Mouse (Mus musculus) kidney, adult 2 months (tissue): ENCODE results near the gene Hsd11b1. TPM values are rescaled to one million over a fixed set of nuclear protein-coding genes. Genes with fewer than 3 reads are reported as not detected.

Source experiments
- DNase-seq: peaks from one replicate; pipeline ENCODE4 v3.0.0; 2021
- H3K27ac ChIP-seq: fragments of 200-500 bp; 2 replicates; pipeline ENCODE4 v1.5.1; 2012; ENCODE audit warnings: low read depth, low read length, control low read depth, inconsistent platforms; ENCODE audit not compliant: insufficient read depth
- H3K27me3 ChIP-seq: fragments of 200-500 bp; replicated peaks from 2 replicates; pipeline ENCODE4 v1.6.1; 2012; ENCODE audit warnings: mild to moderate bottlenecking, moderate library complexity, low read length, inconsistent platforms; ENCODE audit not compliant: control insufficient read depth, insufficient read depth
- H3K36me3 ChIP-seq: fragments of 200-500 bp; 2 replicates; pipeline ENCODE4 v1.6.1; 2012; ENCODE audit warnings: mild to moderate bottlenecking, moderate library complexity, low read length, inconsistent platforms; ENCODE audit not compliant: control insufficient read depth, insufficient read depth
- H3K4me1 ChIP-seq: fragments of 200-500 bp; 2 replicates; pipeline ENCODE4 v1.6.1; 2011; ENCODE audit warnings: low read length; ENCODE audit not compliant: control insufficient read depth, insufficient read depth
- H3K4me3 ChIP-seq: fragments of 200-500 bp; 2 replicates; pipeline ENCODE4 v1.5.1; 2011; ENCODE audit warnings: mild to moderate bottlenecking, low read depth, low read length, control low read depth; ENCODE audit not compliant: insufficient read depth
- CTCF ChIP-seq: fragments of 200-500 bp; conservative IDR thresholded peaks from 2 replicates; pipeline ENCODE4 v1.5.1; 2011; ENCODE audit warnings: low read depth, mild to moderate bottlenecking, control low read depth, low read length, moderate library complexity, mixed read lengths; ENCODE audit not compliant: insufficient read depth, insufficient read length
- POLR2A ChIP-seq: fragments of 200-500 bp; IDR thresholded peaks from one replicate; pipeline ENCODE4 v1.6.1; 2011; ENCODE audit warnings: low read depth, low read length, control low read depth
- WGBS: fragments of 180-500 bp; shearing (Covaris S2); methylation state at CpG from one replicate; pipeline ENCODE4 v1.1.7; 2018; 5-methylcytosine and 5-hydroxymethylcytosine counted together
- polyA plus RNA-seq: library from polyadenylated mRNA; depleted of rRNA; stranded (reverse); fragments of >200 nt; gene quantifications from 2 replicates; pipeline ENCODE4 v1.2.3, GENCODE M21; 2012

Hsd11b1 gene
- polyA plus RNA-seq, 1 experiment, result 136 TPM

DNA sequence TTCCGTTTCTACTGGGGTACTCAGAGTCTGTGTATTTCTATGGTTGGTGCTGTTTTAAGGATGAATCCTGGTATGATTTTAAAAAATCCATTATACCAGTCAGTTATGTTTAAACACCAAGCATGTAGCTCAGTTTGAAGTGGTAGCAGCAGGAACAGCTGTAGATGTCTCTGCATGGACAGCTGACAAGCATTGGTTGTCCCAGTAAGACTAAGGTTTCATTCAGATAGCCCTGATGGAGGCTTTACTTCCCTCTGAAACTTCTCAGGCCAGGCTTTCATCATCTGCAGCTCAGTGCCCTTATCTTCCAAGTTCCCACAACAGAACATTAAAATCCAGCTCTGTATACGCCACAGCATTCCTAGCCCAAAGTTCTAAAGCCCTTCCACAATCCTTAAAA, 31.1 kb downstream of the Hsd11b1 start:
- no peak for TF ChIP-seq POLR2A
- TF ChIP-seq CTCF, result no peak
- WGBS, result 95% methylated on average over 2 of the region's 2 CpGs
- Histone ChIP-seq H3K36me3 (no peaks in the 10 kb centered on the region), H3K27ac (peak overlapping the region; percentile 3), H3K4me3 (no peak overlapping the region), H3K4me1 (peaks cover 29% of the 10 kb centered on the region), H3K27me3 (no peaks in the 10 kb centered on the region)
- no peak for DNase-seq

DNA sequence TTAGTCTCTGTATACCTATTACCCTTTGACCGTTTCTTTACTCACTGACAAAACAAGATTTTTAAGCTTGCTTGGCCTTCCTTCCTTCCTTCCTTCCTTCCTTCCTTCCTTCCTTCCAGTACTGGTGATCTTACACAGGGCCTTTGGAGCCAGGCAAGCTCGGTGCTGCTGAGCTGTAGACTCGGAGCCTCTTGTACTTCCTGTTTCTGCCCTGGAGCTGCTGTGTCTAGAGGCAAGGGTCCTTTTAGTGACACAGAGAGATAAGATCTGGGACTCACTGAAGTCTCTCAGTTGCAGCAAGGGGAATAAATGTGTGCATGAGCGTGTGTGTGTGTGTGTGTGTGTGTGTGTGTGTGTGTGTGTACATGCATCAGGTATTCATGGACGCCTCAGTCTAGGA, 32.9 kb downstream of the Hsd11b1 start:
- peak overlapping the region; percentile 100 for H3K27ac ChIP-seq

DNA sequence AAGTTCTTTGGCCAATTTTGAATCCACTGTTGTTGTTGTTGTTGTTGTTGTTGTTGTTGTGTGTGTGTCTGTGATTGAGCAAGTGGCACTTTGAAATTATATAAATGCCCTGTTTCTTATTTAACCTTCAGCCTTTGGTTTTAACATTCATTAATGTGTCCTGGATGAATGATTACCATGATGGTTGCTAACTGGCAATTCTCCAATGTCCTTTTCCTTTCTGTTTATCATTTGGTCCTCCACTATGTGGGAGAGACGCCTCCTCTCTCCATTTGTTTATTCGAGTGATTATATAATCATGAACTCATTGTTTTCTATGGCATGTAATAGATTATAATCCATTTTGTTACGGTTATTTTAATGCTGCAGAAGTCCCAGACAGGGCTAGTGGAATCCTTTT, 33.3 kb downstream of the Hsd11b1 start:
- Histone ChIP-seq H3K4me3 (no peak overlapping the region), H3K4me1 (peaks cover 40% of the 10 kb centered on the region), H3K27ac (peak overlapping the region; percentile 100), H3K27me3 (no peaks in the 10 kb centered on the region), H3K36me3 (no peaks in the 10 kb centered on the region)
- TF ChIP-seq CTCF (no peak), POLR2A (no peak)
- 14% methylated on average over 3 of the region's 3 CpGs for WGBS
- DNase-seq, result peak; percentile 92

More for the DNA sequence above, 32.9 kb downstream of the Hsd11b1 start:
- TF ChIP-seq POLR2A (no peak), CTCF (no peak)
- no peak overlapping the region for H3K4me3 ChIP-seq
- H3K36me3 ChIP-seq, result no peaks in the 10 kb centered on the region
- no peaks in the 10 kb centered on the region for H3K27me3 ChIP-seq
- whole genome bisulfite sequencing, result 36% methylated on average over 5 of the region's 5 CpGs
- H3K4me1 ChIP-seq, result peaks cover 43% of the 10 kb centered on the region
- DNase-seq, result no peak

DNA sequence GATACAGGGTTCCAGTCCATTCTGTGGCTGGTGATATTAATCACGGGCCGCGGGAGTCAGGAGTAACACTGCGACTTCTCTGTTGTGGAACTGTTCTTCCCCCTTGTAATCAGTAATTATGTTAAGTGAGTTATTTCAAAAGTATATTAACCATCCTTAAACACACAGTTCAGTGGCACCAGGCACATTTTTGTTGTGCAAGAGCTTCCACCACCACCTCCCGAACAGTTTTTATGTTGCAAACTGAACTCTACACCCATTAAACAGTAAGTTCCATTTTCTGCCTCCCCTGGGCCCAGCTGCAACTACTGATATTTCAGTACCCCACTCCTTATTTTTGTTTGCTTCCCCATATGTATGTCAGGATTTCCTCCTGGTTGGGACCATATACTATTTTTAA, 34.3 kb downstream of the Hsd11b1 start:
- peak; percentile 52 for DNase-seq
- TF ChIP-seq POLR2A (no peak), CTCF (no peak)
- H3K4me3 ChIP-seq, result no peak overlapping the region
- H3K36me3 ChIP-seq, result no peaks in the 10 kb centered on the region
- H3K4me1 ChIP-seq, result peaks cover 40% of the 10 kb centered on the region
- no peaks in the 10 kb centered on the region for H3K27me3 ChIP-seq
- H3K27ac ChIP-seq, result peak overlapping the region; percentile 75
- 56% methylated on average over 5 of the region's 5 CpGs for WGBS

DNA sequence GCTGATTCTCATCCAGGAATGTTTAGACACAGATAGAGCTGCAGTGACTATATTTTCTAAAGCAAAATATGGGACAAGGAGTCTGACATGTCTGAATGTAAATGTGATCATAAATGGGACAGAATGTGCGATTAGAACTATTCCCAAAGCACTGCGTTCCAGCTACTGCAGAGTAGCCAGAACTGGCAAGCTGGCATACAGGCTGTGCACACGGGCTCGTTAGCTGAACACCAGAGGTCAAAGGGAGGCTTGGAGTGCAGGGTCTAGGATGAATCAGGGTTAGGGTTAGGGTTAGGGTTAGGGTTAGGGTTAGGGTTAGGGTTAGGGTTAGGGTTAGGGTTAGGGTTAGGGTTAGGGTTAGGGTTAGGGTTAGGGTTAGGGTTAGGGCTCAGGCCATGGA, 36.3 kb downstream of the Hsd11b1 start:
- H3K27me3 ChIP-seq, result no peaks in the 10 kb centered on the region
- peak overlapping the region; percentile 58 for H3K27ac ChIP-seq
- H3K36me3 ChIP-seq, result no peaks in the 10 kb centered on the region
- WGBS, result 45% methylated on average over 4 of the region's 4 CpGs
- DNase-seq, result peak; percentile 53
- peaks cover 31% of the 10 kb centered on the region for H3K4me1 ChIP-seq
- no peak for TF ChIP-seq POLR2A
- TF ChIP-seq CTCF, result no peak
- no peak overlapping the region for H3K4me3 ChIP-seq

DNA sequence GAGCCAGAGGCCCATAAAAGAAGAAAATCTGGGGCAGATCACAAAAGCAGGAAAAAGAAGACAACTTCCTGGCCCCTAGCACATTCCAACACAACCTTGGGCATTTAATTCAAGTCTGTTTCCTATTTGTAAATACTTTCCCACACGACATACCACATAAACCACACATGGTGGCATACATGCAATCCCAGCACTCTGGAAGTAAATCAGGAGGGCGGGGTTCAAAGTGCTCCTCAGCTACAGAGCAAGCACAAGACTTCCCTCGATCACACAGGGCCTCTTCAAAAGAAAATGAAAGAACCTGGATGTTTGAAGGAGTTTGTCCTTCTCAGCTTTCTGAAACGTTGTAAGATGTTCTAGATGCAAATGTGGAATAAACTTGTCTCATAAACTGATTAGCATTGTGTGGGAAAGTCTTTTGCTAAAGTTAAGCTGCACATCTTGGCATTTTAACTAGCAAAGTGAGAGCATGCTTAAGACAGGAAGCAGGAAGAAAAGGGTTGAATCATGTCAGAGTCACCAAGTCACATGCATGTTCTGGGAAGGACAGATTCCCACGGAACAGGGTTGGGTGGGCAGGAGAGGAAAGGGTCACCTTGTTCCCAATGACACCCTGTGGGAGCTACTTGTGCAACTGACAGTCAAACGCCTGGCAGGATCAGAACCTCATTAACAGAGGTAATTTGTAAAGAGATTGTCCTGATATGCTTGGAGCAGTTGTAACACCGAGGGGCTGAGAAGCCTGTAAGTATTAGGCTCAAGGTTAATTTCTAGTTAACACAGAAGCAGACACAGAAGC, 37.0 kb downstream of the Hsd11b1 start:
- no peak overlapping the region for H3K4me3 ChIP-seq
- no peaks in the 10 kb centered on the region for H3K27me3 ChIP-seq
- 21% methylated on average over 7 of the region's 7 CpGs for WGBS
- no peaks in the 10 kb centered on the region for H3K36me3 ChIP-seq
- no peak for TF ChIP-seq CTCF
- TF ChIP-seq POLR2A, result no peak
- DNase-seq, result no peak
- H3K27ac ChIP-seq, result peak overlapping the region; percentile 58
- H3K4me1 ChIP-seq, result peaks cover 31% of the 10 kb centered on the region

DNA sequence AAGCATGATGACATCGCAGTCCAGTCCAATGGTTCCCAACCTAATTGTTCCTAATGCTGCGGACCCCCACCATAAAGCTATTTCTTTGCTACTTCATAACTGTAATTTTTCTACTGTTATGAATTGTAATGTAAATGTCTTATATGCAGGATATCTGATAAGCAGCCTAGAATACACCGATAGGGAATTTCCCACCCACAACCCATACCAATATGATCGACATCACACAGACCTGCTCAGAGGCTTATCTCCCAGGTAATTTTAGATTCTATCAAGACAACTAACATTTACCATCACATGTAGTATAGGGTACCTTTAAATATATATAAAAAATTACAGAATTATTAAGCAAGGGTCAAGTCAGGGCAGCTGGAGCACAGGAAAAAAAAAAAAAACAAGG, 37.8 kb downstream of the Hsd11b1 start:
- TF ChIP-seq POLR2A (no peak), CTCF (no peak)
- Histone ChIP-seq H3K36me3 (no peaks in the 10 kb centered on the region), H3K4me1 (peaks cover 26% of the 10 kb centered on the region), H3K27me3 (no peaks in the 10 kb centered on the region), H3K27ac (no peak overlapping the region), H3K4me3 (no peak overlapping the region)
- 93% methylated on average over 4 of the region's 4 CpGs for WGBS
- DNase-seq, result no peak
